Mouse (Mus musculus): ENCODE data around the gene Aoc3.
"Not testable (repeated sequence)": the region's sequence is repeated elsewhere in the genome, so short reads cannot be mapped to it uniquely, and the experiment has no call there.

Aoc3 gene

DNA sequence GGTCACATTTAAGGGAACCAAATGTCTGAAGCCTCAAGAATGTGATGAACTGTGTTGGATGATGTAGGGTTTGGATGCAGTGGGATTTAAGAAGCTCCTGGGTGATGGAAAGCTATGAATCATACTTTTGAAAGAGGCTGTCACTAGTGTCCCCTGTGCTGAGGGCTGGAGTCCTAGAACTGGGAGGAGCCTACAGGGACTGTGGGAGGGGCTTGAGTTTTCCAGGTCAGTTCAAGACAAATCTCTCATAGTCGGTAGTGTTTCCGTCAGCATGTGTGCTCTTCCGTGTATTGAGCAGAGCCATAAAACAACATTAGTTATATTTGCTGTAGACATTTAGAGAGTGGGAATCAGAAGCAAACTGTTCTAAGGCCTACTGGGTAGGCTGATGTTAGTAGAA, 3.1 kb upstream of the Aoc3 start:
- no peak for DNase-seq (ENCODE audit: low spot score in 2 of 2)

DNA sequence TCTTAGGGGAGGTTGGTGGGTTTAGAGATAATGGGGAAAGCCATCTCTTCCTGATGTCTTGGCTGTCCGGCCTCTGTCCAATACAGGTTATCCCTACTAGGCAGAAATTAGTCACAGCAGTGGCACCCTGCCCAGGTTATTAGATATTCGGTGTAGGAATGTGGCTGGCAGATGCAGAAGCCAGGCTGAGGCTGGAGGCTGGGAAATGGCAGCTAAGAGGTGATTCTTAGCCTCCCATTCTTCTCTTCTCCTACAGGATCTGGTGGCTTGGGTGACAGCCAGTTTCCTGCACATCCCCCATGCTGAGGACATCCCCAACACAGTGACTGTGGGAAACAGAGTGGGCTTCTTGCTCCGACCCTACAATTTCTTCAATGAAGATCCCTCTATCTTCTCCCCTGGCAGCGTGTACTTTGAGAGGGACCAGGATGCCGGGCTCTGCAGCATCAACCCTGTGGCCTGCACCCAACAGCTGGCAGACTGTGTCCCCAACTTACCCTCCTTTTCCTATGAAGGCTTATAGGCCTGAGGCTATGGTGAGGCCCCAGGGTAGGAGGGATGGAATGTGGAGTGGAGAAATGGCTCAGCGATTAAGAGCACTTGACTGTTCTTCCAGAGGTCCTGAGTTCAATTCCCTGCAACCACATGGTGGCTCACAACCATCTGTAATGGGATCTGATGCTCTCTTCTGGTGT, 1.3 kb upstream of the Aoc3 start:
- DNase-seq (ENCODE audit: low spot score in 2 of 2), result peak; percentile 43 to 51

DNA sequence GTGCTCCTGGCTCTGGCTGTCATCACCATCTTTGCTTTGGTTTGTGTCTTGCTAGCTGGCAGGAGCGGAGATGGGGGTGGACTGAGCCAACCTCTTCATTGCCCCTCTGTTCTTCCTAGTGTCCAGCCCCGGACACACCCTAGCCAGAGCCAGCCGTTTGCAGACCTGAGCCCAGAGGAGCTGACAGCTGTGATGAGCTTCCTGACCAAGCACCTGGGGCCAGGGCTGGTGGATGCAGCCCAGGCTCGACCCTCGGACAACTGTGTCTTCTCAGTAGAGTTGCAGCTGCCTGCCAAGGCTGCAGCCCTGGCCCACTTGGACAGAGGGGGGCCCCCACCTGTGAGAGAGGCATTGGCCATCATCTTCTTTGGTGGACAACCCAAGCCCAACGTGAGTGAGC, 556 bp downstream of the Aoc3 start:
- DNase-seq (ENCODE audit: low spot score in 2 of 2), result not testable (repeated sequence)

DNA sequence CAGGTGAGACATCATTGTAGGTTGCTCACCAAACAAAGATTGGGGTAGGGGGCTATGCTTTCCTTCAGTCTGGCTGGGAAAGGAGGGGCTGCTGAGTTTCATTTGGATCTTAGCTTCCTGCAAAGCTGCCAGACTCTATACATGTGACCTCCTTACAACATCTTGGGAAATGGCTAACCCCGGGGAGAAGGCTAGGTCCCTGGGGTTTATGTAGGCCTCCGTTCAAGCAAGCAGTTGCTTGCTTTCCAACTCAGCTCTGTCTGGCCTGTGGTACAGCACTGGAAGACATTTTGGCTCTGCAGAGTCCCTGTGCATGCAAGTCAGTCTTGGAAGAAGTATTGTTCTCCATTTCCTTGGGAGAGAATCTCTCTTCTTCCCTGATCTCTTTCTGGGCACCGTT, 2.1 kb downstream of the Aoc3 start:
- no peak for DNase-seq (ENCODE audit: low spot score in 2 of 2)

DNA sequence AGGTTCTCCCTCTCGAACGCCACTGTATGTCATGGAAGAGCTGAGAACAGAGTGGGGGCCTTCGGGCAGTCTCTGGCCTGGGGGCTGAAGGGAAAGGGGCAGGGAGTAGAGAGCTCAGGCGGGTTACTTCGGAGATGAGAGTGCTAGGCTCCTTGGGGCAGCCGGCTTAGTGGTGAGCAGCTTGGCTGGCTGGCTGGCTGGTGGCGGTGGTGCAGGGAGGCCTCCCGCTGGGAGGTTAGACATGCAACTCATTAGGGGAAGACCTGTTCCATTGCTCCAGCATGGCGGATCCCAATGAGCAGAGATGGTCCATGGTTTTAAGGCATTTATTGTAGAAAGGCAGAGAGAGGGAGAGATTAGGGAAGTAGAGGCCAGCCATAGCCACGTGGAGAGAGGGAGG, 3.6 kb downstream of the Aoc3 start:
- DNase-seq (ENCODE audit: low spot score in 2 of 2), result no peak

DNA sequence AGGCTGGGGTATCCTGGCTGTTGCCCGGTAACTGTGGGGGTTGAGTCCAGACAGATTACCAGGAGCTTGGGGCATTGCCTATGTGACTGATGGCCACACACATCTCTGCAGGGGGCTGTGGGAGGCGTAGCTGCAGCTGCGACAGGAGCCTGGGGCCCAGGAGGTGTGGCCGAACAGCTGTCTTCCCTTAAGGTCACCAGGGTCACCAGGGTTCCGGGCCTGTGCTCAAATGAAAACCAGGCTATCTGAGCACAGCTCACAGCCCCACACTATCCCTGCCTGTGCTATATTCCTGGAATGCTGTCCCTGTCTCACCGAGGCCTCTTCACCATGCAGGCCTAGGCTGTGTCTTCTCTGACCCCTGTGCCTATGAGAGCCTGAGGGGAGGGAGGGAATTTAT, 4.1 kb downstream of the Aoc3 start:
- DNase-seq (ENCODE audit: low spot score in 2 of 2), result no peak

DNA sequence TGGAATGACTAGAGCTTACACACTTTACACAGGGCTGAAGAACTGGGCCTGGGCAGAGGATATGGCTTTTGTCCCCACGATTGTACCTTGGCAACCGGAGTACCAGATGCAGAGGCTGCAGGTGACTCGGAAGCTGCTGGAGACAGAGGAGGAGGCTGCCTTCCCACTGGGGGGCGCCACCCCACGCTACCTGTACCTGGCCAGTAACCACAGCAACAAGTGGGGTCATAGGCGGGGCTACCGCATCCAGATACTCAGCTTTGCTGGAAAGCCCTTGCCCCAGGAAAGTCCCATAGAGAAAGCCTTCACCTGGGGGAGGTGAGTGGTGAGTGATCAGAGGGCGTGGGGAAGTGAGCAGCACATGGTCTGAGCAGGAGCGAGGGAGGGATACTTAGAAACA, 5.3 kb downstream of the Aoc3 start:
- no peak for DNase-seq (ENCODE audit: low spot score in 2 of 2)

DNA sequence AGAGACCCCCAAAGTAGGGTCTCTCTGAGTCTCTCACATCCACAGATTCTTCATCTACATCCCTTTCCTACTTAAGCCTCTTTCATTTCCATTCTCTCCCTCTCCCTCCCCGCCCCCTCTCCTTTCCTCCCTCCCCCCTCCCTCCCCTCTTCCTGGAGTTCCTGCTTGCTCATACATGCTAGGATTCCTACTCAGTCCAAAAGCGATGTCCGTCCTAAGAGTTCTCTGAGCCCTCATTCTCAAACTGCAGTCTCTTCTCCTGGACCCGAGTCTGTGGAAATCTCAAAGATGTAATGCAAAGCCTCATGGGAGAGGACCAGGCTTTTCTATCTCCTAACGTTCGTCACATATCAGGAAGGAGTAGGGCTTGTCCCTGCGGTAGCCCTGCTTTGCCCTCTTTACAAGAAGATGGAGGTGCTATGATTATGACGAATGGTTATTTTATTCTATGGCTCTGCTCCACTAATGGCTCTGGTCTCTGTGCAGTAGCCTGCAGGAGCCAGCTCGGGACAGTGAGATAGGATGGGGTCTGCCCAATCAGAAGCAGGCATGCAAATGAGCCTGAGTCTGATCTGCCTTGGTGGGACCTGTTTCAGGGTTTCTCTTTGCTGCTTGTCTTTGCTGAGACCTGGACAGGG, 7.8 kb downstream of the Aoc3 start:
- DNase-seq (ENCODE audit: low spot score in 2 of 2), result peak in 1 of 2 experiments; percentile 56

DNA sequence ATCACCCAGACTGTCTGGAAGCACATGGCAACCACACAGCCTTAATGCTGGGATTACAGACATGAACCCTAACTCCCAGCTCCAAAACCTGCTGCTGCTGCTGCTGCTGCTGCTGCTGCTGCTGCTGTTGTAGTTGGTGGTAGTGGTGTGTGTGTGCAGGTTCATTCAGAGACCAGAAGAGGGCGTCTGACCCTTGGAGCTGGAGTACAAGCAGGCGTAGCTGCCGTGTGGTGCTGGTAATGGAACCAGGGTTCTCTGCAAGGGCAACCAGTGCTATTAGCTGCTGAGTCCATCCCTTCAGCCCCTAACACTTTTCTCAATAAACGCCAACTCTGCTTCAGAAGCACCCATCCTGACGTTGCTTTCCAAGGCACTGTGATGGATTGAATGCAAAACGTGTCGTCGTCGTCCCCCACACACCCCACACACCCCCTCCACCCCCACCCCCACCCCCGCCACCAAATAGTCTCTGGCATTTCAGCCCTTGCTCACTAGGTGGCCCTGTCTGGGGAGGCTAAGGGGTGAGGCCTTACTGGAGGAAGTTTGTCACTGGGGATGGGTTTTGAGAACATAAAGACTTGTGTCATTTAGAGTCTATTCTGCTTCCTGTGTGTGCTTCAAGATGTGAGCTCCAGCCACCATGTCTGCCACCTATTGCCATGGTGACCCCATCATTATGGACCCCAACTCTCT, 16.8 kb downstream of the Aoc3 start:
- DNase-seq (ENCODE audit: low spot score in 2 of 2), result no peak

DNA sequence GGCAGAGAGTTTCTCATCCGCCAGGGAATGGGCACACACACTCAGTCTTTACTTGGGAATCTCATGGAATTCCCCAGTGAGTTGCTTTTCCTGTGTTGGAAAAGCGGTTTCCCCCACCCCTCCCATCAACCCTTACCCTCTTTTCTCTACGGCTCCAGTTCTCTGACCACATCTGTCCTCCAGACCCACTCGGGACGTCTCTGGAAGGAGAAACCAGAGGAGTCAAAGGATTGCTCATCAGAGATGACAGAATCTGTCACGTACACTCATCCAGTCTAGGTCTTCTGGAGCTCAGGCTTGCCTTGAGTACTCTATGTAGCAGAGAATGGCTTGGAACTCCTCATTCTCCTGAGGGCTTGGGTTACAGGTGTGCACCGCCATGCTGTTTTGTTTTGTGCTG, 18.4 kb downstream of the Aoc3 start:
- DNase-seq (ENCODE audit: low spot score in 2 of 2), result no peak

DNA sequence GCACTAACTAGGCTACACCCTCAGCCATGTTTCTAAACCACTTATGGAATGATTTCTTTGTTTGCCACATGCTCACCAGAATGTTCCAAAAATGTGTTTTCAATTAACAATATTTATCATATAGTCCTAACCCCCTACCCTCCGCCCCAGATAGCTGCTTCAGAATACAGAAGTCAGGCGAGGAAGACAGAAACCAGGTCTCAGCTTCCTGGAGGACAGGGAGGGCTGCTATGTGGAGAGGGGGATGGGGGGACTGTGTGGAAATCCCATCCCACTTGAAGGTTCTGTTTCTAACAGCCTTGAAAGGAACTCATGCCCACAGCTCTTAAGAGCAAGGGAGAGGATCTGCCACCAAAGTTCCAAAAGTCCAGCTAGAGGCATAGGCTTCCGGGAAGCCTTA, 18.8 kb downstream of the Aoc3 start:
- DNase-seq (ENCODE audit: low spot score in 2 of 2), result no peak

DNA sequence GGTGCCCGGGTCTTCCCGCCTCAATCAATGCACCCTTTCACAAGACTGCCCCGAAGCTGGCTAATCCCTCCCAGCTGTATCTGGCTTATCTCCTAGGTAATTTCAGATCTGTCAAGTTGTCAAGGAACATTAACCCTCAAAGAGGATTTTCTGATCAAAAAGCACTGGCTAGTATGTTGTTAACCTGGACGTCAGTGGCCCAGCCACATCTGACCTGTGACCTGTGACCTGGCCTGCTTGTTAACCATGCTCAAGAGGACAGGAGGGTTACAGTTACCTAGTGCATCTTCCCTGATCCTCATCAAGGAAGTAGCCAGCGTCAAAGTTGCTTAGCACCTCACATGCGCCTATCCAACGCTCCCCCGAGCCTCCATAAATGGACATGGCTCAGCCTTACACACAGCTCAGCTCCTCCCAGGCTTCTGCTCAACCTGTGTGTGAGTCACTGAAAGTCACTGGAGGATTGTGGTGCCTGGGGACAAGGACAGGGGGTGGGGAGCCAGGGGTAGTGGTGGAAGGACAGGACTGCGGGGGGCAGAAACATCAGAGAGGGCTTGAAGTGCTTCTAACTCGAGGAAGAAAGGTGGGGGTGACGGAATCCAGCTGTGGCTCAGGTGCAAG, 20.8 kb downstream of the Aoc3 start:
- DNase-seq (ENCODE audit: low spot score in 2 of 2), result no peak

DNA sequence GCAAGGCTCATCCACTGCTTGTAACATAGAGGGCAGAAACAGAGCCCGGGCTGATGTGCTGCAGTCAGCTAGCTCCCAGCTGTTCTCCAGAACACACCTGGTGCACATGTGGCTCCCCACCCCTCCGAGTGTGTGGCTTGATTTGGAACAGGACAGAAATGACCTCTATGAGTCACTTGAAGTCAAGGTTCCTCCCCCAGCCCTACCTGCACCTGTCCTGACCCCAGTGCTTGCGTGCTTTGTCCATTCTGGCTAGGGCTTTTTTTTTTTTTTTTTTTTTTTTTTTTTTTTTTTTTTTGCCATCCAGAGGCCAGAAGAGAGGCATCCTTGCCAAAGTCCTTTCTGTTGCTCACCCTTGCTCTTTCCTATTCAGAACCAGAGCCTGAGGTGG, 21.3 kb downstream of the Aoc3 start:
- no peak for DNase-seq (ENCODE audit: low spot score in 2 of 2)

DNA sequence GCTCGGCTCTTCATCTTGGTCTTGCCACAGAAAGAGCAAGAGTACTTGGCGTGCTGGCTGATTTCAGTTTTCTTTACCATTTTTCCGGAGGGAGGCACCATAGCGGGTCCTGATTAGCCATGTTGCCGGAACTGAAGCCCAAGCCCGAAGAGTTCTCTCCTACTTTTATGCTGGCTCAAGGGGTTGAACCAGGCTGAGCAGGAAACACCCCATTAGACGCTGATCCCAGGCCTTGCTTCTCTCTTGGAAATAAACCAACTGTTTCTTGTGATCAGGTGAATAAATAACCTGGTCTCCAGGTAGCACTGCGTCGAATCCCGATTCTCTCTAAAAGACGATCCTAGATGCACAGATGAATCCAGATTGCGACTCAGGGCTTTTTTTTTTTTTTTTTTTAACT, 23.0 kb downstream of the Aoc3 start:
- DNase-seq (ENCODE audit: low spot score in 2 of 2), result no peak

DNA sequence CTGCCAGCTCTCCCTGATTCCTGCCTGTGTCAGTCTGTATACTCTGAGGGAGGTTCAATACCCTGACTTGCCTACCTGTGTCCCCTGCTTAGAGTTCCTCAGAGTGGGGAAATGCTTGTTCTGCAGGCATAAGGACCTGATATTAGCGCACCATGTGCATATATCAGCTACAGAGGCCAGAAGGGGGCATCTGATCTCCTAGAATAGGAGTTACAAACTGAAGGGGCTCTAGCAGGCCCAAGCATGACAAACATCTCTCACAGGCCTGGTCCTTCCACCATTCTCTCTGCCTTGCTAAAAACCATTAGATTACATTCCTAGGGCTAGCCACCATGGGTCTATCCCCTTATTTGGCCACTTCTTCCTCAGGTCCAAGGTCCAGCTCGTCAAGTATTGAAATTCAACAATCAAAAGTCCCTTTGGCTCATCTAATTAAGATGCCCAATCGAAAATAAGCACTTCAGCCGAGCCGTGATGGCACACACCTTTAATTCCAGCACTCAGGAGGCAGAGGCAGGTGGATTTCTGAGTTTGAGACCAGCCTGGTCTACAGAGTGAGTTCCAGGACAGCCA, 24.1 kb downstream of the Aoc3 start:
- no peak for DNase-seq (ENCODE audit: low spot score in 2 of 2)

DNA sequence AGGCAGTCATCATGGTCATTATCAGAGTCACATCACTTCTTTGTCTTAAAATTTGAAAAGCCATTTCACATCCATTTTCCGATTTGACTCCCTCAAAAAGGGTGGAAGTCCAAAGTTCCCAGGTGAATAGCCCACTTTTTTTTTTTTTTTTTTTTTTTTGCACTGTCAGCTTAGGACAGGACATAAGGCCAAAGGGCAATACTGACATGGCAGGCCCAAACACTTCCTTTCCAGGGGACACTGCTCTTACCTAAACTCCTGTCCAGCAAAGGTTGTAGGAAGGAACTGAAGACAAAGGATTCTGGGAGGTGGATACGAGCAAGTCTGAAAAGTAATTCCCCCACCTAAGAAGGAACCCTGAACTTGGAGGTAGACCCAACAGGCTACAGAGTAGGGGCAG, 25.5 kb downstream of the Aoc3 start:
- DNase-seq (ENCODE audit: low spot score in 2 of 2), result no peak

DNA sequence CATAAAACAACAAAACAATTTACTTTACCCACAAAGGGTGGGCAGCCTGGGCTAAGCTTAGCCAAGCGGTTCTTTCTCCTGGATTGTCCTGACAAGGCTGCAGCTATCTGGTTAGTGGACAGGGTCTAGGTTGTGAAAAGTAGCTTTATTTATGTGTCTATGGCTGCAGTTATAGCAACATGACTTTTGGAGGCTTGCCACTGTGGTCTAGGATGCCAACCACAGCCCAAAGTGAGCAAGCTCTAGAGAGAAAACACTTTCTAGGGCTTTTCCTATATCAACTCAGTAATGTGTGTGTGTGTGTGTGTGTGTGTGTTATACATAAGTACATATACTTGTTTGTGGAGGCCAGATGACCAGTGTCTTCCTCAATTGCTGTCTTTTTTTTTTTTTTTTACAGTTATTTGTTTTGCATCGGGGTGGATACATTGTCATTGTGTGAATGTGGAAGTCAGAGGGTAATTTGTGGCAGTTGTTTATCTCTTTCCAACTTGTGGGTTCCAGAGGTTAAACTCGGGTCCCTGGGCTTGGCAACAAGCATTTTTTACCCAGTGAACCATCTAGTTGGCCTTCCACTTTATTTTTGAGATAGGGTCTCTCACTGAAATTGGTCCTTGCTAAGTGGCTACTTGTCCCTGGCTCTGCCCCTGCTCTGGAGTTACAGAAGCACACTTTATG, 27.2 kb downstream of the Aoc3 start:
- no peak for DNase-seq (ENCODE audit: low spot score in 2 of 2)

DNA sequence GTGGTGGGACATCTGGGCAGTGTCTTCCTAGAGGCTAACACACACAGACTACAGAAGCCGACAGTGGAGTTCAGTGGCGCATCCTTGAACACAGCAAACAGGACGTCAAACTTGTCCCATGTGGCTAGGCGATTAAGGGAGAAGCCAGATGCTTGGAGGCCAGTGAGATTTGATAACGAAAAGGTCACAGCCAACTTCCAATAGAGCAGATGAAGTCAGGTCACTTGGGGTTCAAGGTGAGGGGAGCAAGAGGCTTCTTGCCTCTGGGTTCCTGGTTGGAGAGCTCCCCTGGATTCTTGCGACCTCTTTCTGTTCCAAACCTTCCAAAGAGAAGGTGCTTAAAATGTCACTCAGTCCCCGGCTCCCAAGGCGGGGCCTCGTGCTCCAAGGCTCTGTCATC, 29.4 kb downstream of the Aoc3 start:
- DNase-seq (ENCODE audit: low spot score in 2 of 2), result no peak

DNA sequence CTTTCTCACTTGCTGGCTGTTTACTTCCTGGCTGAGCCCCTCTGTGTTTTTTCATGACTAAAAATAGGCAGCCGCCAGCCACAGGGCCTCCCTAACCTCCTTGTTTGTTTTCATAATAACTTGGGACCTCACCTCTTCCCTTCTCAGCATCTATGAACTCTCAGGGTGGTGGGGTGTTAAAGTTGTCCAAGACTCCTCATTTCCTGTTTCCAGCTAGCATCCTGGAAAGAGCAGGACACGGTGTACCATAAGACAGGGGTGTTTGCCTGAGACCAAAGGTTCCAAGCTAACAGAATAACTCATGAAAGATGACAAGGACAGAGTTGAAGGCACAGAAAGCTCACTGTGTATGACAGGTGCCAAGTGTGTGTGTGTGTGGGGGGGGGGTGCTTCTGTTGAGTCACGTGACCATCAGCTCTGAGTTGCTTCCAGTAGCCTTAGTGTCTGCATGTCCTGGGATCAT, 30.3 kb downstream of the Aoc3 start:
- DNase-seq (ENCODE audit: low spot score in 2 of 2), result no peak

DNA sequence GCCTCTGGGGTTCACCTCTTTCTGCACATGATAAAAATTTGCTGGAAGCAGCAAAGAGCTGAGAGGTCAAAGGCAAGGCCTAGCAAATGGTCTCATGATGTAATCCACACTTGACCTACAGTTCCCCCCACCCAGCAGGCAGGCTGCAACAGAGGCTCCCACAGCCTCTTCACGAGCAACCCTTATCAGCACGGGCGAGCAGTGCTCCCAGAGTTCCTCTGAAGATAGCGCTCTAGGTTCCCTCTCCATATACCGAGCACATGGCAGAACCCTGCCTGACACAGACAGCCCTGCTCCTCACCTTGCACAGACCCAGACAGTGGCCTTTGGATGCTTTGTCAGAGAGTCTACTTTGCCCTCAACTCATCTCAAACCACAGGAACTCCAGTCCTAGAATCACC, 34.1 kb downstream of the Aoc3 start:
- DNase-seq (ENCODE audit: low spot score in 2 of 2), result no peak

DNA sequence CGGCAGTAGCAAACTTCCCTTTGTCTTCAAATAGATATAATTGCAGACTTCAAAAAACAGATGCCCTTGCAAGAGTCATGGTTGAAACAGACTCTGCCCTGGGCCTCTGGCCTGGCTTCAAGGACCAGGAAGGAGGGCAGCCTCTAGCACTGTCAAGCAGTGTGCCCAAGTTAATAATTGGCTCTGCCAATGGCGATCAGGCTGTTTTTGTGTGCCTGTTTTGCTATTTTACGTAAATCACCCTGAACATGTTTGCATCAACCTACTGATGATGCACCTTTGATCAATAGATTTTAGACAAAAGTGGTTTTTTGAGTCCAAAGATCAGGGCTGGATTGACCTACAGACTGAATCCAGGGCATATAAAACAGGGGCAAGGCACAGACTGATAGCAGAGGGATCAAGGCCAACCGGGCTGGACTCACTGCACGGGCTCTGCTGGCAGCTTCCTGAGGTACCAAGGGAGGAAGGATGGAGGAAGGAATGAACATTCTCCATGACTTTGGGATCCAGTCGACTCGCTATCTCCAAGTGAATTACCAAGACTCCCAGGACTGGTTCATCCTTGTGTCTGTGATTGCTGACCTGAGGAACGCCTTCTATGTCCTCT, 37.0 kb downstream of the Aoc3 start, which contains the start of gene G6pc:
Gene G6pc (plus strand): TSS at position 236 of the 610 bp plus-strand sequence.
- DNase-seq (ENCODE audit: low spot score in 2 of 2), result no peak

Measured in right cerebral cortex, postnatal 10 days (tissue).